24 mouse cellular contexts compared by ENCODE assay signal in genomic region chr11:67733726-67734125, GRCm38 (mm10). TPM values are rescaled to one million over a fixed set of nuclear protein-coding genes. Genes with fewer than 3 reads are reported as not detected.
"Had no signal": no experiment of that assay in that cellular context is flagged by ENCODE, and none has a peak within 500 bp of the region (broad histone marks: within the 10 kb centered on the region; RNA-seq: fewer than 3 reads in every experiment).

No protein-coding gene starts in this region.

- H3K27ac ChIP-seq: lung, embryonic 15.5 days; macrophage; midbrain, embryonic 13.5 days; neural tube, embryonic 13.5 days; neural tube, embryonic 15.5 days; stomach, embryonic 15.5 days; stomach, postnatal 0 days had no signal

- H3K4me3 ChIP-seq: lung, embryonic 15.5 days; megakaryocyte, embryonic 14.5 days; midbrain, embryonic 13.5 days; myocyte; neural tube, embryonic 13.5 days; neural tube, embryonic 15.5 days; stomach, embryonic 15.5 days had no signal

- DNase-seq: liver, postnatal 0 days; lung, adult 2 months; lung, postnatal 14 days; lung, postnatal 36 days; right cerebral cortex, postnatal 14 days; thymus, adult 2 months; thymus, postnatal 25 days; thymus, postnatal 4 days had no signal

- H3K4me1 ChIP-seq: lung, embryonic 15.5 days; megakaryocyte, embryonic 14.5 days; midbrain, embryonic 13.5 days; neural tube, embryonic 13.5 days; neural tube, embryonic 15.5 days; stomach, embryonic 15.5 days had no signal

RNA-seq across cellular contexts. Expression of gene Glp2r, which starts 37.2 kb away (rescaled TPM):
- total RNA-seq: megakaryocyte progenitor cell, adult 5-6 weeks had no signal
- polyA plus RNA-seq: lung, adult 2 months; lung, postnatal 0 days; macrophage; midbrain, embryonic 11.5 days; midbrain, embryonic 13.5 days; myocyte; neural tube, embryonic 11.5 days; neural tube, embryonic 15.5 days had no signal

RNA-seq across cellular contexts. Expression of gene Rcvrn, which starts 38.6 kb away (rescaled TPM):
- total RNA-seq: megakaryocyte progenitor cell, adult 5-6 weeks had no signal
- polyA plus RNA-seq: liver, postnatal 0 days; lung, embryonic 15.5 days; lung, postnatal 0 days; macrophage; midbrain, embryonic 11.5 days; midbrain, embryonic 13.5 days; midbrain, embryonic 16.5 days; myocyte; neural tube, embryonic 11.5 days; neural tube, embryonic 13.5 days; neural tube, embryonic 15.5 days; spleen, adult 2 months; stomach, embryonic 15.5 days; stomach, postnatal 0 days; testis, adult 2 months had no signal

RNA-seq across cellular contexts. Expression of gene Gsg1l2, which starts 40.7 kb away (rescaled TPM):
- total RNA-seq: megakaryocyte progenitor cell, adult 5-6 weeks had no signal
- polyA plus RNA-seq: liver, postnatal 0 days; lung, adult 2 months; lung, embryonic 15.5 days; lung, postnatal 0 days; macrophage; midbrain, embryonic 11.5 days; midbrain, embryonic 13.5 days; midbrain, embryonic 16.5 days; myocyte; neural tube, embryonic 11.5 days; neural tube, embryonic 13.5 days; neural tube, embryonic 15.5 days; spleen, adult 2 months; stomach, embryonic 15.5 days; stomach, postnatal 0 days; testis, adult 2 months; thymus, adult 2 months had no signal
